Mouse (Mus musculus): ENCODE measurements around the gene Adcy9.
"Not testable (repeated sequence)": the region's sequence is repeated elsewhere in the genome, so short reads cannot be mapped to it uniquely, and the experiment has no call there.

The Adcy9 gene

DNA sequence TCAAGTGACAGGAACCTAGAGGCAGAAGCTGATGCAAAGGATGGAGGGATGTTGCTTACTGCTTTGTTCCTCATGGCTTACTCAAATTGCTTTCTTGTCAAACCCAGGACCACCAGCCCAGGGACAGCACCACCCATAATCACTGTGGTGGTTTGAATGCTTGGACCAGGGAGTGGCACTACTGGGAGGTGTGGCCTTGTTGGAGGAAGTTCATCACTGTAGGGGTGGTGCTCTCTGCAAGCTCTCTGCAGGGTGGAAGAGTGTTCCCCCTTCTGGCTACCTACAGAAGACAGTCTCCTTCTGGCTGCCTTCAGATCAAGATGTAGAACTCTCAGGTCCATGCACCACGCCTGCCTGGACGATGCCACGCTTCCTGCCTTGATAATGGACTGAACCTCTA lies 148.0 kb downstream of the Adcy9 start:
- no peak for DNase-seq (ENCODE audit: low read depth, low spot score)

GRCm38 (mm10) chr16:4270911-4271310 lies 149.4 kb downstream of the Adcy9 start:
- no peak for DNase-seq (ENCODE audit: low read depth, low spot score)

DNA sequence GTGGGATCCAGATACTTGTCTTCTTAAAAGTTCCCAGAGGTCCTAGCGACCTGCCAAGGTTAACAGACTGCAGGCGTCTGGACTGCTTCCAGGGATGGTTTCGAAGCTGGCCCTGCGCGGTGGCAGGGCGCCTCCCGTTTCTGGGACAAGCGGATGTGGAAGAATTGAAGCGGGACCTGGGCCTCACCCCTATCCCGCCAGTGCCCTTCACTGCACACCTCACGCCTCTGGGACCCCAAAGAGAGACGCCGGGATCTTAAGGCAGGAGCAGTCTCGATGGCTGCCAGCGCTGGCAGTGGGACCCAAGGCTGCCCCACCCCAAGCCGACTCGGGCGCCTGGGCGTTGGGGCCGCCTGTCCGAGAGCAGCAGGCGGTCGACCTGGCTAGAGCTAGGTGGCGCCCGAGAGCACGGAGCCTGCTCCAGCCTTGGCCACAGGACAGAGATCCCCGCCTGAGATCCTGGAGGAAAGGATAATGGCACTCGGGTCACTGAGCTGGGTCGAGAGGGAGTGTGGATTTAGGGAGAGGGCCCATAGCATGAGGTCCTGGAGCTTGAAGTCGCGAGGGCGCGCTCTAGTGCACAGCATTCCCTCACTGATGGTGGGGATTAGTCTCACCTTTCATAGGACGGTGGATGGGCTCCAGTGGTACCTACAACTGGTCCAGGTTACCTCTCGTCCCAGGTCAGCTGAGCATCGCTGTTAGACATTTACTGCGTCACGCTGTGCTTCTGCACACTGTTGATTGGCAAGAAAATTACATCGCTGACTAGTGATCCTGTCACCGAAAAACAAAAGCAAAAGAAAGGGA lies 152.2 kb downstream of the Adcy9 start:
- no peak for DNase-seq (ENCODE audit: low read depth, low spot score)

DNA sequence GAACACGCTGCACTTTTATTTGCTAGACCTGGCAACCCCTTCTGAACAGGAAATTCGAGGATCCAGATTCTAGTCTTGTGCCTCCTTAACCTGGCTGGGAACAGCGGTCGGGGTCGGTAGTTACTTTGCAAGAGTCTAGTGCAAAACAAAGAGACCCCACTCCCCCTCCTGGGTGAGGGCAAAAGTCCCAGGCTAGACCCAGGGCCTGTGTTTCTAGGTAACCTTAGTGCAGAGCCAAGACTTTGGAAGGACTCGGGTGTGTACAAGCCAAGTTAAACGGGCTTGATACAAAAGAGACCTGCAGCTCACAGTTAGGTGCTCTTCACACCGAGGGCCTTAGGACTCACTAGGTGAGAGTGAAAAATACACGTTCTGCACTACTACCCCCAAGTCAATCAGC lies 152.8 kb downstream of the Adcy9 start:
- DNase-seq (ENCODE audit: low read depth, low spot score): no peak

DNA sequence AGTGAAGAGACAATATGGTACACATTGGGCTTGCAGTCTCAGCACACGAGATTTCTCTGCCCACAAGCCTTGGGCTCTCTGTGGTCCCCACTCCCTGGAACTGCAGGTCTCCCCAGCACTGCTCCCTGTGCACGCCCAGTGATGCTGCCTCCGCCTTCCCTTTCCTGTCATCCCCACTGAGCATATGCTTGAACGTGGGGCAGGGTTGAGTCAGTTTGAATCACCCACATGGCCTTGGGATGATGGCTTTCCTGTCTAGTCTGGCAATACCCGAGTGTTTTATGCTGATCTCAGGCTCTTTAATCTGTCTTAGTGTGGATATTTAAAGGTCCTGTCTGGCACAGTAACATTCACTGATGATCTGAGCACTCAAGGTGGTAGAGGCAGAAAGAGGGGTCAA lies 154.9 kb downstream of the Adcy9 start:
- DNase-seq (ENCODE audit: low read depth, low spot score): no peak

DNA sequence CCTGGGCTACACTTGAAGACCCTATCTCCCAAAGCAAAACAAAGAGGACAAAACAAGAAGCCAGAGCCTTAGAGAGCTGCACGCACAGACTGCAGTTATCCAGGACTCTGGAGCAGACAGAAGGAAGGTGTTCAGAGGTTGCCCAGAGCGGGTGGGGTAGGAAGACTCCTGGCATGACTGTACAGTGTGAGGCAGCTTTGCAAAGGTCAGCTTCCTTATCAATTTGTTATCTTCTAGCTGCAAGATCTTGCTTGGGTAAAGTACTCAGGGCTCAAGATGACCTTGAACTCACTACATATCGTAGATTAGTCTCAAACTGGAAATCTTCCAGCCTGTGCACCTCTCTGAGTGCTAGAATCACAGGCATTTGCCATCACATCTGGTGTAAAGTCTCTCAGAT lies 156.8 kb downstream of the Adcy9 start:
- DNase-seq (ENCODE audit: low read depth, low spot score): no peak

- no peak for DNase-seq (ENCODE audit: low read depth, low spot score)
Observed at GRCm38 (mm10) chr16:4257546-4257945, 162.8 kb downstream of the Adcy9 start.

DNA sequence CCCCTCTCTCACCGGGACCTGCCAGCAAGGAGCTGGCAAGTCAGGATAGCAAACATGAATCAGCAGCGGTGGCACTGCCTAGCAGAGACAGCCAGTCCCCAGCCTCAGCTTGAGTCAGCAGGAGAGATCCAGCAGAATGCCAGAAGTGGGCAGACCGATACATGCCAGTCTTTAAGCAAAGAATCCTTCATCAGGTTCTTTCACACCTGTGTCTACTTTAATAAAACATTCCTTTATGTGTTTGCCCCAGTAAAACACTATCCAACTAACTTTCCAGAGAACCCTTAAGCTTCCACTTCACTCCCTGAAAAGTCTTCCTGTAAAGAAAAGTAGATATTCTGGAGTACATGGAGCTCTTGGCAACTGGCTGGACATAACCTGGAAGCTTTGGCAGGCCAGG lies 171.5 kb downstream of the Adcy9 start:
- DNase-seq (ENCODE audit: low read depth, low spot score): no peak

DNA sequence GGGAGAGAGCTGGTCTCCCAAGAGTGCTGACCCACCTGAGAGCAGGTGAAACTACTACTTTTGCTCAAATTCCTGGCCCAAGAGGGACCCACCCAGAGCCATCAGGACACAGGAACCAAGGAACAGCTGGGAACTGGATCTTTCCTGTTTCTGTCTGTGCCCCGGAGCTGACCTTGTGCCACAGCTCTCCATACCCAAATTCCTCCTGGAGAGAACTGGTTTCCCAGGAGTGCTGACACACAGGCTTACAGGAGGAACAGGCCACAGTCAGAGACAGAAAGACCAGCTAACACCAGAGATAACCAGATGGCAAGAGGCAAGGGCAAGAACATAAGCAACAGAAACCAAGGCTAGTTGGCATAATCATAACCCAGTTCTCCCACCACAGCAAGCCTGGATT lies 175.1 kb downstream of the Adcy9 start:
- not testable (repeated sequence) for DNase-seq (ENCODE audit: low read depth, low spot score)
